Mouse (Mus musculus): ENCODE measurements around the gene Nceh1. TPM values are rescaled to one million over a fixed set of nuclear protein-coding genes. Genes with fewer than 3 reads are reported as not detected.
"Not testable (repeated sequence)": the region's sequence is repeated elsewhere in the genome, so short reads cannot be mapped to it uniquely, and the experiment has no call there.

The Nceh1 gene
- polyA plus RNA-seq, 1 experiment = 51.5 TPM

- H3K27me3 ChIP-seq (ENCODE audit: control insufficient read depth, insufficient read depth, low read length) = no peaks in the 10 kb centered on the region
- H3K4me3 ChIP-seq (replicated peaks; ENCODE audit: insufficient read depth, low read depth, low read length) = no peak overlapping the region
- H3K4me1 ChIP-seq (ENCODE audit: control insufficient read depth, insufficient read depth, low read length) = no peaks in the 10 kb centered on the region
- TF ChIP-seq CTCF (IDR thresholded peaks at IDR 0.05; ENCODE audit: borderline replicate concordance, insufficient read depth, low read depth, low read length) (no peak), POLR2A (IDR thresholded peaks at IDR 0.05; ENCODE audit: borderline replicate concordance, insufficient read depth, low read length) (no peak)
- DNase-seq = no peak
- no peak overlapping the region for H3K27ac ChIP-seq (ENCODE audit: insufficient read depth, low read length)
- WGBS = 76% methylated on average over 2 of the region's 2 CpGs
Observed at GRCm38 (mm10) chr3:27288301-27288700, 105.5 kb downstream of the Nceh1 start.

GRCm38 (mm10) chr3:27288909-27289308, 106.1 kb downstream of the Nceh1 start:
- Histone ChIP-seq H3K27me3 (ENCODE audit: control insufficient read depth, insufficient read depth, low read length) (no peaks in the 10 kb centered on the region), H3K27ac (ENCODE audit: insufficient read depth, low read length) (no peak overlapping the region), H3K4me3 (replicated peaks; ENCODE audit: insufficient read depth, low read depth, low read length) (no peak overlapping the region), H3K4me1 (ENCODE audit: control insufficient read depth, insufficient read depth, low read length) (no peaks in the 10 kb centered on the region)
- TF ChIP-seq POLR2A (IDR thresholded peaks at IDR 0.05; ENCODE audit: borderline replicate concordance, insufficient read depth, low read length) (no peak), CTCF (IDR thresholded peaks at IDR 0.05; ENCODE audit: borderline replicate concordance, insufficient read depth, low read depth, low read length) (no peak)
- 30% methylated on average over 8 of the region's 8 CpGs for WGBS
- DNase-seq = no peak

GRCm38 (mm10) chr3:27290285-27290684, 107.5 kb downstream of the Nceh1 start:
- Histone ChIP-seq H3K27ac (ENCODE audit: insufficient read depth, low read length) (no peak overlapping the region), H3K27me3 (ENCODE audit: control insufficient read depth, insufficient read depth, low read length) (no peaks in the 10 kb centered on the region), H3K4me1 (ENCODE audit: control insufficient read depth, insufficient read depth, low read length) (no peaks in the 10 kb centered on the region), H3K4me3 (replicated peaks; ENCODE audit: insufficient read depth, low read depth, low read length) (no peak overlapping the region)
- TF ChIP-seq POLR2A (IDR thresholded peaks at IDR 0.05; ENCODE audit: borderline replicate concordance, insufficient read depth, low read length) = no peak
- no peak for TF ChIP-seq CTCF (IDR thresholded peaks at IDR 0.05; ENCODE audit: borderline replicate concordance, insufficient read depth, low read depth, low read length)
- WGBS = 79% methylated on average over 5 of the region's 5 CpGs
- no peak for DNase-seq

GRCm38 (mm10) chr3:27290945-27291344, 108.2 kb downstream of the Nceh1 start:
- not testable (repeated sequence) for H3K27ac ChIP-seq (ENCODE audit: insufficient read depth, low read length); H3K4me1 ChIP-seq (ENCODE audit: control insufficient read depth, insufficient read depth, low read length)
- WGBS = 90% methylated on average over 5 of the region's 5 CpGs

GRCm38 (mm10) chr3:27291411-27291810, 108.6 kb downstream of the Nceh1 start:
- H3K4me3 ChIP-seq (replicated peaks; ENCODE audit: insufficient read depth, low read depth, low read length); H3K4me1 ChIP-seq (ENCODE audit: control insufficient read depth, insufficient read depth, low read length); H3K27ac ChIP-seq (ENCODE audit: insufficient read depth, low read length); H3K27me3 ChIP-seq (ENCODE audit: control insufficient read depth, insufficient read depth, low read length); DNase-seq: not testable (repeated sequence)
- WGBS = 77% methylated on average over 4 of the region's 4 CpGs

More at GRCm38 (mm10) chr3:27290945-27291344, 108.2 kb downstream of the Nceh1 start:
- DNase-seq; H3K4me3 ChIP-seq (replicated peaks; ENCODE audit: insufficient read depth, low read depth, low read length); H3K27me3 ChIP-seq (ENCODE audit: control insufficient read depth, insufficient read depth, low read length): not testable (repeated sequence)

- Histone ChIP-seq H3K4me3 (replicated peaks; ENCODE audit: insufficient read depth, low read depth, low read length) (no peak overlapping the region), H3K4me1 (ENCODE audit: control insufficient read depth, insufficient read depth, low read length) (no peaks in the 10 kb centered on the region), H3K27me3 (ENCODE audit: control insufficient read depth, insufficient read depth, low read length) (no peaks in the 10 kb centered on the region), H3K27ac (ENCODE audit: insufficient read depth, low read length) (no peak overlapping the region)
- DNase-seq = no peak
- 59% methylated on average over 7 of the region's 7 CpGs for WGBS
- no peak for TF ChIP-seq POLR2A (IDR thresholded peaks at IDR 0.05; ENCODE audit: borderline replicate concordance, insufficient read depth, low read length)
- TF ChIP-seq CTCF (IDR thresholded peaks at IDR 0.05; ENCODE audit: borderline replicate concordance, insufficient read depth, low read depth, low read length) = no peak
Observed at GRCm38 (mm10) chr3:27293645-27294385, 111.0 kb downstream of the Nceh1 start.

- no peak for DNase-seq
- TF ChIP-seq POLR2A (IDR thresholded peaks at IDR 0.05; ENCODE audit: borderline replicate concordance, insufficient read depth, low read length) = no peak
- TF ChIP-seq CTCF (IDR thresholded peaks at IDR 0.05; ENCODE audit: borderline replicate concordance, insufficient read depth, low read depth, low read length) = no peak
- Histone ChIP-seq H3K27me3 (ENCODE audit: control insufficient read depth, insufficient read depth, low read length) (no peaks in the 10 kb centered on the region), H3K4me1 (ENCODE audit: control insufficient read depth, insufficient read depth, low read length) (no peaks in the 10 kb centered on the region), H3K4me3 (replicated peaks; ENCODE audit: insufficient read depth, low read depth, low read length) (no peak overlapping the region), H3K27ac (ENCODE audit: insufficient read depth, low read length) (no peak overlapping the region)
- 37% methylated on average over 4 of the region's 4 CpGs for WGBS
Observed at GRCm38 (mm10) chr3:27300451-27300850, 117.7 kb downstream of the Nceh1 start.

- TF ChIP-seq POLR2A (IDR thresholded peaks at IDR 0.05; ENCODE audit: borderline replicate concordance, insufficient read depth, low read length) = no peak
- TF ChIP-seq CTCF (IDR thresholded peaks at IDR 0.05; ENCODE audit: borderline replicate concordance, insufficient read depth, low read depth, low read length) = no peak
Observed at GRCm38 (mm10) chr3:27302339-27303022, 119.7 kb downstream of the Nceh1 start.

More at GRCm38 (mm10) chr3:27302339-27303022, 119.7 kb downstream of the Nceh1 start:
- Histone ChIP-seq H3K4me1 (ENCODE audit: control insufficient read depth, insufficient read depth, low read length) (no peaks in the 10 kb centered on the region), H3K27ac (ENCODE audit: insufficient read depth, low read length) (no peak overlapping the region), H3K4me3 (replicated peaks; ENCODE audit: insufficient read depth, low read depth, low read length) (no peak overlapping the region), H3K27me3 (ENCODE audit: control insufficient read depth, insufficient read depth, low read length) (no peaks in the 10 kb centered on the region)
- DNase-seq = no peak
- 88% methylated on average over 9 of the region's 9 CpGs for WGBS

All from cerebellum, adult 2 months (tissue).